Mouse (Mus musculus): ENCODE data around the gene Ireb2.
"Not testable (repeated sequence)": the region's sequence is repeated elsewhere in the genome, so short reads cannot be mapped to it uniquely, and the experiment has no call there.

Gene Ireb2

GRCm38 (mm10) chr9:54863363-54864281 is at the start of gene Ireb2:
Ireb2 (plus strand) TSS chr9:54863789.
- DNase-seq (ENCODE audit: low read depth) = peak; percentile 97

GRCm38 (mm10) chr9:54816508-54817201 is 46.9 kb upstream of the Ireb2 start:
- DNase-seq (ENCODE audit: low read depth) = no peak

- peak; percentile 78 for DNase-seq (ENCODE audit: low read depth)
These were observed 42.0 kb upstream of the Ireb2 start for GRCm38 (mm10) chr9:54821442-54822100.

GRCm38 (mm10) chr9:54829760-54830159 is 33.8 kb upstream of the Ireb2 start:
- peak; percentile 36 for DNase-seq (ENCODE audit: low read depth)

GRCm38 (mm10) chr9:54830624-54831023 is 33.0 kb upstream of the Ireb2 start:
- DNase-seq (ENCODE audit: low read depth) = peak; percentile 59

- peak; percentile 21 for DNase-seq (ENCODE audit: low read depth)
These were observed 29.8 kb upstream of the Ireb2 start for GRCm38 (mm10) chr9:54833831-54834230.

- not testable (repeated sequence) for DNase-seq (ENCODE audit: low read depth)
These were observed 27.5 kb upstream of the Ireb2 start for GRCm38 (mm10) chr9:54835951-54836717.

- no peak for DNase-seq (ENCODE audit: low read depth)
These were observed 25.8 kb upstream of the Ireb2 start for GRCm38 (mm10) chr9:54837835-54838234.

GRCm38 (mm10) chr9:54840145-54840544 is 23.4 kb upstream of the Ireb2 start:
- no peak for DNase-seq (ENCODE audit: low read depth)

GRCm38 (mm10) chr9:54842311-54842710 is 21.3 kb upstream of the Ireb2 start:
- DNase-seq (ENCODE audit: low read depth) = no peak

GRCm38 (mm10) chr9:54843887-54844286 is 19.7 kb upstream of the Ireb2 start:
- peak; percentile 74 for DNase-seq (ENCODE audit: low read depth)

- no peak for DNase-seq (ENCODE audit: low read depth)
These were observed 18.9 kb upstream of the Ireb2 start for GRCm38 (mm10) chr9:54844556-54845176.

- no peak for DNase-seq (ENCODE audit: low read depth)
These were observed 15.4 kb upstream of the Ireb2 start for GRCm38 (mm10) chr9:54848203-54848602.

GRCm38 (mm10) chr9:54853036-54853435 is 10.6 kb upstream of the Ireb2 start:
- not testable (repeated sequence) for DNase-seq (ENCODE audit: low read depth)

- DNase-seq (ENCODE audit: low read depth) = no peak
These were observed 10.0 kb upstream of the Ireb2 start for GRCm38 (mm10) chr9:54853619-54854018.

GRCm38 (mm10) chr9:54855638-54856037 is 8.0 kb upstream of the Ireb2 start:
- no peak for DNase-seq (ENCODE audit: low read depth)

- no peak for DNase-seq (ENCODE audit: low read depth)
These were observed 7.5 kb upstream of the Ireb2 start for GRCm38 (mm10) chr9:54856121-54856520.

GRCm38 (mm10) chr9:54857474-54857873 is 6.1 kb upstream of the Ireb2 start:
- DNase-seq (ENCODE audit: low read depth) = no peak

GRCm38 (mm10) chr9:54860526-54860925 is 3.1 kb upstream of the Ireb2 start:
- peak; percentile 12 for DNase-seq (ENCODE audit: low read depth)

- DNase-seq (ENCODE audit: low read depth) = no peak
These were observed 15.2 kb downstream of the Ireb2 start for GRCm38 (mm10) chr9:54878759-54879158.

- DNase-seq (ENCODE audit: low read depth) = peak; percentile 37
These were observed 28.5 kb downstream of the Ireb2 start for GRCm38 (mm10) chr9:54892111-54892510.
